Mouse (Mus musculus) brain, embryonic 14.5 days (tissue): Measurements from ENCODE around the gene Galnt14.

Experiments used
- CTCF ChIP-seq: fragments of 200-500 bp; IDR thresholded peaks from 2 replicates; pipeline ENCODE4 v1.5.1; 2012; ENCODE audit warnings: inconsistent platforms, mild to moderate bottlenecking, moderate library complexity, borderline replicate concordance; ENCODE audit not compliant: insufficient read depth, insufficient read length; ENCODE audit errors: extremely low read depth
- POLR2A ChIP-seq: fragments of 200-500 bp; IDR thresholded peaks from 2 replicates; pipeline ENCODE4 v1.6.1; 2012; ENCODE audit warnings: mild to moderate bottlenecking, inconsistent platforms, borderline replicate concordance; ENCODE audit not compliant: poor library complexity, insufficient read depth, insufficient read length, severe bottlenecking; ENCODE audit errors: extremely low read depth

- no peak for TF ChIP-seq CTCF
- TF ChIP-seq POLR2A: no peak
Observed at GRCm38 (mm10) chr17:73670048-73670447, 40.2 kb downstream of the Galnt14 start.
